Mouse (Mus musculus) midbrain, embryonic 15.5 days (tissue): ENCODE measurements around the gene Ssbp2. TPM values are rescaled to one million over a fixed set of nuclear protein-coding genes. Genes with fewer than 3 reads are reported as not detected.

Experiments used
- ATAC-seq: fragments of 200-750 bp; cut with Nextera tagmentation; replicated peaks from 2 replicates; pipeline ENCODE4 v1.8.0; 2017; ENCODE audit warnings: moderate TSS enrichment
- H3K27ac ChIP-seq: fragments of 300-500 bp; sonication (generic); 2 replicates; pipeline ENCODE4 v1.5.1; 2015; ENCODE audit warnings: mild to moderate bottlenecking, inconsistent platforms
- H3K27me3 ChIP-seq: fragments of 300-500 bp; sonication (generic); replicated peaks from 2 replicates; pipeline ENCODE4 v1.6.1; 2015; ENCODE audit warnings: inconsistent platforms
- H3K36me3 ChIP-seq: fragments of 300-500 bp; sonication (generic); replicated peaks from 2 replicates; pipeline ENCODE4 v1.6.1; 2015; ENCODE audit warnings: inconsistent platforms
- H3K4me1 ChIP-seq: fragments of 300-500 bp; sonication (generic); 2 replicates; pipeline ENCODE4 v1.6.1; 2015; ENCODE audit warnings: inconsistent platforms
- H3K4me2 ChIP-seq: fragments of 300-500 bp; sonication (generic); 2 replicates; pipeline ENCODE4 v1.6.1; 2015; ENCODE audit warnings: inconsistent platforms, mild to moderate bottlenecking, moderate library complexity
- H3K4me3 ChIP-seq: fragments of 300-500 bp; sonication (generic); 2 replicates; pipeline ENCODE4 v1.5.1; 2015; ENCODE audit warnings: mild to moderate bottlenecking, inconsistent platforms
- H3K9ac ChIP-seq: fragments of 300-500 bp; sonication (generic); 2 replicates; pipeline ENCODE4 v1.6.1; 2015; ENCODE audit warnings: mild to moderate bottlenecking, inconsistent platforms
- H3K9me3 ChIP-seq: fragments of 300-500 bp; sonication (generic); 2 replicates; pipeline ENCODE4 v1.6.1; 2016; ENCODE audit warnings: inconsistent platforms
- WGBS: fragments of 180-500 bp; shearing (Covaris S2); methylation state at CpG from one replicate; pipeline ENCODE4 v1.1.7; 2015; ENCODE audit warnings: mixed read lengths; 5-methylcytosine and 5-hydroxymethylcytosine counted together
- polyA plus RNA-seq: library from polyadenylated mRNA; unstranded; fragments of >200 nt; fragmentation: Nextera tagmentation; extraction: Ambion mirVana; gene quantifications from 2 replicates; pipeline ENCODE4 v1.2.1, GENCODE M21; 2015

Gene Ssbp2
- polyA plus RNA-seq, 1 experiment from 2014 or later: 280 TPM

- H3K27me3 ChIP-seq: no peaks in the 10 kb centered on the region
- H3K4me3 ChIP-seq: no peak overlapping the region
- no peaks in the 10 kb centered on the region for H3K9me3 ChIP-seq
- no peak overlapping the region for H3K9ac ChIP-seq
- no peak overlapping the region for H3K4me2 ChIP-seq
- no peaks in the 10 kb centered on the region for H3K4me1 ChIP-seq
- ATAC-seq: no peak
- H3K36me3 ChIP-seq: no peaks in the 10 kb centered on the region
- 78% methylated on average over 3 of the region's 3 CpGs for WGBS
- H3K27ac ChIP-seq: no peak overlapping the region
Measured at GRCm38 (mm10) chr13:91616050-91616449, 156.0 kb downstream of the Ssbp2 start.

- H3K36me3 ChIP-seq: no peaks in the 10 kb centered on the region
- no peak overlapping the region for H3K27ac ChIP-seq
- H3K27me3 ChIP-seq: no peaks in the 10 kb centered on the region
- no peak for ATAC-seq
- WGBS: 88% methylated on average over 5 of the region's 5 CpGs
- no peaks in the 10 kb centered on the region for H3K9me3 ChIP-seq
- H3K4me2 ChIP-seq: no peak overlapping the region
- H3K4me1 ChIP-seq: no peaks in the 10 kb centered on the region
- no peak overlapping the region for H3K4me3 ChIP-seq
- no peak overlapping the region for H3K9ac ChIP-seq
Measured at GRCm38 (mm10) chr13:91616876-91617275, 156.8 kb downstream of the Ssbp2 start.

GRCm38 (mm10) chr13:91619431-91619830, 159.3 kb downstream of the Ssbp2 start:
- no peak overlapping the region for H3K9ac ChIP-seq
- WGBS: 77% methylated on average over 1 of the region's 1 CpGs
- H3K4me1 ChIP-seq: no peaks in the 10 kb centered on the region
- H3K36me3 ChIP-seq: no peaks in the 10 kb centered on the region
- ATAC-seq: no peak
- no peaks in the 10 kb centered on the region for H3K9me3 ChIP-seq
- H3K4me3 ChIP-seq: no peak overlapping the region
- H3K27me3 ChIP-seq: no peaks in the 10 kb centered on the region
- no peak overlapping the region for H3K4me2 ChIP-seq
- no peak overlapping the region for H3K27ac ChIP-seq

- H3K4me2 ChIP-seq: no peak overlapping the region
- no peaks in the 10 kb centered on the region for H3K4me1 ChIP-seq
- no peaks in the 10 kb centered on the region for H3K36me3 ChIP-seq
- no peak for ATAC-seq
- no peaks in the 10 kb centered on the region for H3K9me3 ChIP-seq
- no peaks in the 10 kb centered on the region for H3K27me3 ChIP-seq
- H3K4me3 ChIP-seq: no peak overlapping the region
- WGBS: 90% methylated on average over 3 of the region's 3 CpGs
- no peak overlapping the region for H3K9ac ChIP-seq
- no peak overlapping the region for H3K27ac ChIP-seq
Measured at GRCm38 (mm10) chr13:91620541-91620940, 160.5 kb downstream of the Ssbp2 start.

DNA sequence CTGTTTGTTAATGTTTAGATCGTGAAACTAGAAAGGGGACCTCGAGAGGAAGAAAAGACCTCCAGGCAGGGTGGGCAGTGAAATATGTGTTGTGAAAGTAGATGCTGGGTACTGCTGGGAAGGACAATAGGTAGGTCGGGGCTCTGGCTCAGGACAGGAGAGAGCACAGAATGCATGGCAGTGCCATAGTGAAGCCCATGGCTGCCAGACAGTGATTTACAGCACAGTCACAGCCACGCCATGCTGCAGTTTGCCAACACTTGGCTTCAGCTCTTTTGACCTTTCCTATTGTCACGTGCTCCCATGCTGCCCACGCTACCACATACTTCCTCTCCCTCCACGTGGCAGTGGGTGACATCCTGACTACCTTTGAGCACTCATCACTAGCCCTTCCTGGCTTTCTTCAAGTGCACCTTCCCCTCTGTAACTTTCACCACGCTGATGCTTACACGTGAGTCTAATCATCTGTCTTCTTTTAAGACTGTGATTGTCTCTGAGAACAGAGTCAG, 171.3 kb downstream of the Ssbp2 start:
- Histone ChIP-seq H3K9ac (no peak overlapping the region), H3K27ac (no peak overlapping the region), H3K9me3 (no peaks in the 10 kb centered on the region), H3K4me3 (no peak overlapping the region), H3K36me3 (no peaks in the 10 kb centered on the region), H3K4me2 (no peak overlapping the region), H3K27me3 (no peaks in the 10 kb centered on the region), H3K4me1 (no peaks in the 10 kb centered on the region)
- WGBS: 80% methylated on average over 9 of the region's 9 CpGs
- ATAC-seq: no peak

DNA sequence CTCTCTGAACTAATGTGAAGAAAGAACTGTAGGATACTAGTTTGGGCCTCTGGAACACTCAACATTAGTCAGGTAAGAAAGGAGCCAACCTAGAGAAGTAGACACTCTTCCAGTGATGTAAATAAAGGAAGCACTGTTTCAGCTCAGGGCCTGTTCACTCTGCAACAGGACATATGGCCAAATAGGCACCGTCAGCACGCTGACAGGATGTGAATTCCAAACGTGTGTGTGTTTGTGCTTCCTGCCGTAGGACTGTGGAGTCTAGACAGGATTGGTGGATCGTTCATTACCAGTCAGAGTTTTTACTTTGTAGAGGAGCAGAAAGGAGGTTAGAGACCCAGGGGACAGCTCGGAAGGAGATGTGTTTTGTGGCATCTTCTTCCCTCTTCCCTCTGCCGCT, 174.0 kb downstream of the Ssbp2 start:
- H3K36me3 ChIP-seq: no peaks in the 10 kb centered on the region
- 74% methylated on average over 7 of the region's 7 CpGs for WGBS
- ATAC-seq: no peak

GRCm38 (mm10) chr13:91635957-91636356, 175.9 kb downstream of the Ssbp2 start:
- Histone ChIP-seq H3K4me1 (0 out of 2 replicates have a peak, but pooled peaks cover 2% of the 10 kb centered on the region), H3K27me3 (no peaks in the 10 kb centered on the region), H3K36me3 (no peaks in the 10 kb centered on the region), H3K4me3 (no peak overlapping the region), H3K9me3 (no peaks in the 10 kb centered on the region), H3K9ac (no peak overlapping the region), H3K27ac (no peak overlapping the region), H3K4me2 (no peak overlapping the region)
- 91% methylated on average over 2 of the region's 2 CpGs for WGBS
- no peak for ATAC-seq

More for the DNA sequence above, 174.0 kb downstream of the Ssbp2 start:
- Histone ChIP-seq H3K9ac (no peak overlapping the region), H3K4me3 (no peak overlapping the region), H3K9me3 (no peaks in the 10 kb centered on the region), H3K27ac (no peak overlapping the region), H3K27me3 (no peaks in the 10 kb centered on the region), H3K4me1 (no peaks in the 10 kb centered on the region), H3K4me2 (no peak overlapping the region)

DNA sequence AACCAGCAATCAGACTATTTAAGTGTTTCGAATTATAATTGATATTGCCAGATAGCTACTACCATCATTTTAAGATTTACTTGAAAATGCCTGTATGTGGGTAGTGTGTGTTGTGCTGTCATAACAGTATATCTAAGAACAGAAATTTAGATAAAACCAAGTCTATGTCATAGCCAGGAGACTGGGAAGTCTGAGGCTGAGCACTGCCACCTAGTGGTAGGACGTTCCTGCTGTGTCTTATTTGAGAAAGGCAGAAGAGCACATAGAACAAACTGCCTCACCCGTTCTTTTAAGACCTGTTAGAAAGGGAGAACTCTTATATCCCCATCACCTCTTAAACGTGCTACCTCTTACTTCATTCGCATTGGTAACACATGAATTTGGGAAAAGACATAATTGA, 176.7 kb downstream of the Ssbp2 start:
- Histone ChIP-seq H3K4me1 (0 out of 2 replicates have a peak, but pooled peaks cover 3% of the 10 kb centered on the region), H3K36me3 (no peaks in the 10 kb centered on the region), H3K27ac (no peak overlapping the region), H3K9ac (no peak overlapping the region), H3K4me2 (no peak overlapping the region), H3K4me3 (no peak overlapping the region), H3K27me3 (no peaks in the 10 kb centered on the region), H3K9me3 (no peaks in the 10 kb centered on the region)
- peak; percentile 87 for ATAC-seq
- 15% methylated on average over 5 of the region's 5 CpGs for WGBS

DNA sequence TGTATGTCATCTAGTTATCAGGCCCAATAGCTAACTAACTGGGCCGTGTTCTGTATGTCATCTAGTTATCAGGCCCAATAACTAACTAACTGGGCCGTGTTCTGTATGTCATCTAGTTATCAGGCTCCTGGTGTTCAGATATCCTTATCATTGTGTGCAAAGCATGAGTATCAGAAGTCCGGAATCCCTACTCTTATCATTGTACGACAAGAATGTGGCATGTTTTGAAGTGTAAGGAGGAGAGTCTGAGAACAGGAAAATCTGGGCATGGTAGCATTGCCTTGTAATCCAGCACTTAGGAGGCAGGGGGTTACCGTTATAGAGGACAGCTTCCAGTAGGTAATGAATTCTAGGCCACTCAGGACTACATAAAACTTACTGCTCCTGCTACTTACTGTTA, 178.8 kb downstream of the Ssbp2 start:
- H3K4me2 ChIP-seq: no peak overlapping the region
- H3K9ac ChIP-seq: no peak overlapping the region
- no peak overlapping the region for H3K4me3 ChIP-seq
- H3K4me1 ChIP-seq: 0 out of 2 replicates have a peak, but pooled peaks cover 3% of the 10 kb centered on the region
- H3K36me3 ChIP-seq: no peaks in the 10 kb centered on the region
- no peaks in the 10 kb centered on the region for H3K27me3 ChIP-seq
- H3K27ac ChIP-seq: no peak overlapping the region
- WGBS: 78% methylated on average over 5 of the region's 5 CpGs
- no peak for ATAC-seq
- no peaks in the 10 kb centered on the region for H3K9me3 ChIP-seq

DNA sequence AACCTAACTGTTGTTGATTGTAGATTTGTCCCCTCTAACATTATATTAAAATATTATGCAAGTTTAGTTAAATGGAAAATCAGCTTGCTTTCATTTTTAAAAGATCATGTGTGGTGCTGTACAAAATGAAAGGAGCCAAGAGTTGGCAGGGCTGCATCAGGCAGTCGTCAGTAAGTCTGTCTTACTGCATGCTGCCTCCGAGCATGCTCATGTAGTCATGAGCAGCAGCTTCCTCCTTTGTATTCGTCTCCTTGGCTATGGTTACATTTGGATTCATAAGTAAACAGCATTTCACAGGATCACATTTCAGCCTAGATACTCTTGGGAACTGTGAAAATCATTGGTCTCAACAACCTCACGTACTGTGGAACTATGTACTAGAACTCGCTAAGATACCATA, 180.1 kb downstream of the Ssbp2 start:
- Histone ChIP-seq H3K36me3 (no peaks in the 10 kb centered on the region), H3K4me1 (0 out of 2 replicates have a peak, but pooled peaks cover 5% of the 10 kb centered on the region), H3K4me3 (no peak overlapping the region), H3K4me2 (no peak overlapping the region), H3K9ac (no peak overlapping the region), H3K27ac (no peak overlapping the region), H3K9me3 (no peaks in the 10 kb centered on the region), H3K27me3 (no peaks in the 10 kb centered on the region)
- WGBS: 72% methylated on average over 5 of the region's 5 CpGs
- ATAC-seq: no peak

DNA sequence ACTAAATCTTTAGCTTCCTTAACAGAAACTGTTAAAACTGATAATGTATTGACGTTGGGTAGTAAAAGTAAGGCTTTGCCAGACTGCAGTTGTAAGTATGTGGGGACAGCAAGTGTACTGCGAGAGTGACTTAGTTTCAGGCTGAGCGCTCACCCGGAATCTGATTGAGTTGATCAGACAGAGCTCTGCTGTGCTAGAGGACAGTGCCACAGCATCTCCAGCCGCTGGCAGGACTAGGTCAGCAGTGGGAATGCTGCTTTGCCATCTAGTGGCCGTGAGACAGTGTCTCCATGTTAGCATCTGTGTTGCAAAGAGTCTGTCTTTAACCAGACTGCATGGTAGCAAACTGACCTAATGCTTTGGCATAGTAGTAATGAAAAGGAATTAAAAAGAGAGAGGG, 188.2 kb downstream of the Ssbp2 start:
- WGBS: 22% methylated on average over 6 of the region's 6 CpGs

GRCm38 (mm10) chr13:91649926-91650325, 189.8 kb downstream of the Ssbp2 start:
- Histone ChIP-seq H3K4me2 (no peak overlapping the region), H3K4me3 (no peak overlapping the region), H3K9me3 (no peaks in the 10 kb centered on the region), H3K9ac (no peak overlapping the region), H3K36me3 (no peaks in the 10 kb centered on the region), H3K27ac (no peak overlapping the region), H3K27me3 (no peaks in the 10 kb centered on the region), H3K4me1 (no peaks in the 10 kb centered on the region)
- 70% methylated on average over 7 of the region's 7 CpGs for WGBS
- ATAC-seq: no peak

More for the DNA sequence above, 188.2 kb downstream of the Ssbp2 start:
- Histone ChIP-seq H3K9ac (no peak overlapping the region), H3K36me3 (no peaks in the 10 kb centered on the region), H3K9me3 (no peaks in the 10 kb centered on the region), H3K27ac (no peak overlapping the region), H3K27me3 (no peaks in the 10 kb centered on the region), H3K4me1 (0 out of 2 replicates have a peak, but pooled peaks cover 3% of the 10 kb centered on the region), H3K4me2 (no peak overlapping the region), H3K4me3 (no peak overlapping the region)
- ATAC-seq: peak; percentile 94

GRCm38 (mm10) chr13:91661068-91661795, 201.1 kb downstream of the Ssbp2 start:
- 80% methylated on average over 5 of the region's 5 CpGs for WGBS
- ATAC-seq: no peak
- H3K36me3 ChIP-seq: no peaks in the 10 kb centered on the region
- no peak overlapping the region for H3K9ac ChIP-seq
- H3K4me1 ChIP-seq: no peaks in the 10 kb centered on the region
- H3K4me2 ChIP-seq: no peak overlapping the region
- no peaks in the 10 kb centered on the region for H3K9me3 ChIP-seq
- no peaks in the 10 kb centered on the region for H3K27me3 ChIP-seq
- no peak overlapping the region for H3K27ac ChIP-seq
- H3K4me3 ChIP-seq: no peak overlapping the region
